Mouse (Mus musculus) forebrain, embryonic 12.5 days (tissue): ENCODE results near the gene Gtf2a1l. TPM values are rescaled to one million over a fixed set of nuclear protein-coding genes. Genes with fewer than 3 reads are reported as not detected.
A peak's percentile ranks its signal among the peaks of the same experiment; 100 is the strongest.

ENCODE experiments used
- ATAC-seq: fragments of 200-750 bp; cut with Nextera tagmentation; 2 replicates; pipeline ENCODE4 v1.8.0; 2017; ENCODE audit warnings: moderate TSS enrichment; ENCODE audit not compliant: low FRiP score
- H3K27ac ChIP-seq: fragments of 300-500 bp; sonication (generic); 2 replicates; pipeline ENCODE4 v1.5.1; 2016; ENCODE audit warnings: mild to moderate bottlenecking
- H3K27me3 ChIP-seq: fragments of 300-500 bp; sonication (generic); 2 replicates; pipeline ENCODE4 v1.6.1; 2016; ENCODE audit warnings: mild to moderate bottlenecking
- H3K36me3 ChIP-seq: fragments of 300-500 bp; sonication (generic); replicated peaks from 2 replicates; pipeline ENCODE4 v1.6.1; 2016; ENCODE audit warnings: mild to moderate bottlenecking
- H3K4me1 ChIP-seq: fragments of 300-500 bp; sonication (generic); 2 replicates; pipeline ENCODE4 v1.6.1; 2016
- H3K4me2 ChIP-seq: fragments of 300-500 bp; sonication (generic); 2 replicates; pipeline ENCODE4 v1.6.1; 2016; ENCODE audit warnings: mild to moderate bottlenecking, moderate library complexity
- H3K4me3 ChIP-seq: fragments of 300-500 bp; sonication (generic); replicated peaks from 2 replicates; pipeline ENCODE4 v1.5.1; 2016; ENCODE audit warnings: mild to moderate bottlenecking
- H3K9ac ChIP-seq: fragments of 300-500 bp; sonication (generic); 2 replicates; pipeline ENCODE4 v1.6.1; 2016; ENCODE audit warnings: mild to moderate bottlenecking
- H3K9me3 ChIP-seq: fragments of 300-500 bp; sonication (generic); 2 replicates; pipeline ENCODE4 v1.6.1; 2016
- WGBS: fragments of 180-500 bp; shearing (Covaris S2); methylation state at CpG from one replicate; pipeline ENCODE4 v1.1.7; 2016; 5-methylcytosine and 5-hydroxymethylcytosine counted together
- polyA plus RNA-seq: library from polyadenylated mRNA; unstranded; fragments of >200 nt; fragmentation: Nextera tagmentation; extraction: Ambion mirVana; gene quantifications from 2 replicates; pipeline ENCODE4 v1.2.1, GENCODE M21; 2016

Gene Gtf2a1l
- polyA plus RNA-seq, 1 experiment from 2014 or later: not detected

- H3K9ac ChIP-seq: no peak overlapping the region
- H3K4me1 ChIP-seq: peaks cover 37% of the 10 kb centered on the region
- H3K4me2 ChIP-seq: no peak overlapping the region
- no peak overlapping the region for H3K4me3 ChIP-seq
- peak overlapping the region; percentile 84 for H3K27ac ChIP-seq
- WGBS: 69% methylated on average over 3 of the region's 3 CpGs
- no peaks in the 10 kb centered on the region for H3K9me3 ChIP-seq
- no peaks in the 10 kb centered on the region for H3K27me3 ChIP-seq
- no peaks in the 10 kb centered on the region for H3K36me3 ChIP-seq
- peak; percentile 33; the same call in 1 of the 2 replicates for ATAC-seq
Measured at GRCm38 (mm10) chr17:88630554-88630948, 37.9 kb upstream of the Gtf2a1l start.

GRCm38 (mm10) chr17:88632631-88633030 lies 35.8 kb upstream of the Gtf2a1l start:
- no peak overlapping the region for H3K9ac ChIP-seq
- H3K27ac ChIP-seq: no peak overlapping the region
- no peaks in the 10 kb centered on the region for H3K9me3 ChIP-seq
- peaks cover 28% of the 10 kb centered on the region for H3K4me1 ChIP-seq
- H3K36me3 ChIP-seq: no peaks in the 10 kb centered on the region
- 99% methylated on average over 3 of the region's 3 CpGs for WGBS
- ATAC-seq: no peak
- no peaks in the 10 kb centered on the region for H3K27me3 ChIP-seq
- H3K4me3 ChIP-seq: no peak overlapping the region
- no peak overlapping the region for H3K4me2 ChIP-seq

GRCm38 (mm10) chr17:88636076-88636475 lies 32.4 kb upstream of the Gtf2a1l start:
- 87% methylated on average over 14 of the region's 14 CpGs for WGBS
- no peak overlapping the region for H3K4me3 ChIP-seq
- peaks cover 5% of the 10 kb centered on the region; the same call in 1 of the 2 replicates for H3K4me1 ChIP-seq
- no peaks in the 10 kb centered on the region for H3K9me3 ChIP-seq
- no peak overlapping the region for H3K27ac ChIP-seq
- no peaks in the 10 kb centered on the region for H3K27me3 ChIP-seq
- no peaks in the 10 kb centered on the region for H3K36me3 ChIP-seq
- no peak for ATAC-seq
- H3K4me2 ChIP-seq: no peak overlapping the region
- no peak overlapping the region for H3K9ac ChIP-seq

- H3K4me3 ChIP-seq: no peak overlapping the region
- H3K4me1 ChIP-seq: peaks cover under 1% of the 10 kb centered on the region; the same call in 1 of the 2 replicates
- WGBS: 63% methylated on average over 12 of the region's 12 CpGs
- H3K27ac ChIP-seq: no peak overlapping the region
- no peaks in the 10 kb centered on the region for H3K9me3 ChIP-seq
- H3K27me3 ChIP-seq: no peaks in the 10 kb centered on the region
- no peak for ATAC-seq
- no peak overlapping the region for H3K9ac ChIP-seq
- no peak overlapping the region for H3K4me2 ChIP-seq
- no peaks in the 10 kb centered on the region for H3K36me3 ChIP-seq
Measured at GRCm38 (mm10) chr17:88636587-88636986, 31.9 kb upstream of the Gtf2a1l start.

- H3K36me3 ChIP-seq: no peaks in the 10 kb centered on the region; the same call in 1 of the 2 replicates
- no peaks in the 10 kb centered on the region for H3K9me3 ChIP-seq
- H3K27me3 ChIP-seq: no peaks in the 10 kb centered on the region
- no peak overlapping the region for H3K4me3 ChIP-seq
- H3K4me1 ChIP-seq: no peaks in the 10 kb centered on the region
- no peak overlapping the region for H3K4me2 ChIP-seq
- H3K9ac ChIP-seq: no peak overlapping the region
- ATAC-seq: peak; percentile 57; the same call in 1 of the 2 replicates
- no peak overlapping the region for H3K27ac ChIP-seq
- WGBS: 24% methylated on average over 6 of the region's 6 CpGs
Measured at GRCm38 (mm10) chr17:88641012-88641411, 27.4 kb upstream of the Gtf2a1l start.

GRCm38 (mm10) chr17:88641836-88642235 lies 26.6 kb upstream of the Gtf2a1l start:
- Histone ChIP-seq H3K27ac (no peak overlapping the region), H3K9ac (no peak overlapping the region), H3K36me3 (no peaks in the 10 kb centered on the region; the same call in 1 of the 2 replicates), H3K4me3 (no peak overlapping the region), H3K27me3 (no peaks in the 10 kb centered on the region), H3K9me3 (no peaks in the 10 kb centered on the region), H3K4me1 (no peaks in the 10 kb centered on the region), H3K4me2 (no peak overlapping the region)
- WGBS: 92% methylated on average over 8 of the region's 8 CpGs
- no peak for ATAC-seq

- Histone ChIP-seq H3K4me3 (no peak overlapping the region), H3K27ac (no peak overlapping the region), H3K4me2 (no peak overlapping the region), H3K9ac (no peak overlapping the region), H3K4me1 (no peaks in the 10 kb centered on the region), H3K27me3 (no peaks in the 10 kb centered on the region), H3K9me3 (no peaks in the 10 kb centered on the region), H3K36me3 (no peaks in the 10 kb centered on the region; the same call in 1 of the 2 replicates)
- no peak for ATAC-seq
- WGBS: 94% methylated on average over 7 of the region's 7 CpGs
Measured at GRCm38 (mm10) chr17:88644876-88645275, 23.6 kb upstream of the Gtf2a1l start.

- no peak for ATAC-seq
- H3K27ac ChIP-seq: no peak overlapping the region
- H3K4me2 ChIP-seq: no peak overlapping the region
- H3K4me3 ChIP-seq: no peak overlapping the region
- WGBS: 92% methylated on average over 11 of the region's 11 CpGs
- no peaks in the 10 kb centered on the region for H3K4me1 ChIP-seq
- H3K9me3 ChIP-seq: no peaks in the 10 kb centered on the region
- H3K27me3 ChIP-seq: no peaks in the 10 kb centered on the region
- no peak overlapping the region for H3K9ac ChIP-seq
- H3K36me3 ChIP-seq: no peaks in the 10 kb centered on the region; the same call in 1 of the 2 replicates
Measured at GRCm38 (mm10) chr17:88645299-88645698, 23.2 kb upstream of the Gtf2a1l start.

GRCm38 (mm10) chr17:88647149-88647548 lies 21.3 kb upstream of the Gtf2a1l start:
- no peaks in the 10 kb centered on the region for H3K9me3 ChIP-seq
- no peaks in the 10 kb centered on the region; the same call in 1 of the 2 replicates for H3K36me3 ChIP-seq
- H3K27me3 ChIP-seq: no peaks in the 10 kb centered on the region
- 87% methylated on average over 3 of the region's 3 CpGs for WGBS
- no peak overlapping the region for H3K4me2 ChIP-seq
- no peak overlapping the region for H3K9ac ChIP-seq
- ATAC-seq: no peak
- no peak overlapping the region for H3K4me3 ChIP-seq
- H3K4me1 ChIP-seq: no peaks in the 10 kb centered on the region
- H3K27ac ChIP-seq: no peak overlapping the region

- Histone ChIP-seq H3K27ac (no peak overlapping the region), H3K4me3 (no peak overlapping the region), H3K4me2 (no peak overlapping the region), H3K9ac (no peak overlapping the region), H3K9me3 (no peaks in the 10 kb centered on the region), H3K36me3 (no peaks in the 10 kb centered on the region), H3K27me3 (peaks cover 6% of the 10 kb centered on the region; the same call in 1 of the 2 replicates), H3K4me1 (peaks cover 6% of the 10 kb centered on the region)
- WGBS: 5% methylated on average over 9 of the region's 9 CpGs
- ATAC-seq: peak; percentile 36; the same call in 1 of the 2 replicates
Measured at GRCm38 (mm10) chr17:88652010-88652409, 16.4 kb upstream of the Gtf2a1l start.

- Histone ChIP-seq H3K4me2 (peak overlapping the region; percentile 10; the same call in 1 of the 2 replicates), H3K27me3 (peaks cover 6% of the 10 kb centered on the region; the same call in 1 of the 2 replicates), H3K27ac (no peak overlapping the region), H3K4me3 (no peak overlapping the region), H3K4me1 (peaks cover 6% of the 10 kb centered on the region), H3K9me3 (no peaks in the 10 kb centered on the region), H3K9ac (no peak overlapping the region), H3K36me3 (no peaks in the 10 kb centered on the region)
- ATAC-seq: peak; percentile 75
- 18% methylated on average over 21 of the region's 21 CpGs for WGBS
Measured at GRCm38 (mm10) chr17:88652702-88653374, 15.6 kb upstream of the Gtf2a1l start.

GRCm38 (mm10) chr17:88653375-88653769 lies 15.1 kb upstream of the Gtf2a1l start:
- Histone ChIP-seq H3K4me3 (no peak overlapping the region), H3K4me2 (no peak overlapping the region), H3K4me1 (peaks cover 6% of the 10 kb centered on the region), H3K9me3 (no peaks in the 10 kb centered on the region), H3K36me3 (no peaks in the 10 kb centered on the region), H3K27me3 (peaks cover 6% of the 10 kb centered on the region; the same call in 1 of the 2 replicates), H3K27ac (no peak overlapping the region), H3K9ac (no peak overlapping the region)
- ATAC-seq: no peak
- WGBS: 87% methylated on average over 4 of the region's 4 CpGs

- Histone ChIP-seq H3K4me1 (no peaks in the 10 kb centered on the region), H3K4me2 (no peak overlapping the region), H3K27me3 (peaks cover 12% of the 10 kb centered on the region; the same call in 1 of the 2 replicates), H3K36me3 (no peaks in the 10 kb centered on the region), H3K4me3 (no peak overlapping the region), H3K9ac (no peak overlapping the region), H3K9me3 (no peaks in the 10 kb centered on the region), H3K27ac (no peak overlapping the region)
- WGBS: 90% methylated on average over 6 of the region's 6 CpGs
- ATAC-seq: no peak
Measured at GRCm38 (mm10) chr17:88658510-88658909, 9.9 kb upstream of the Gtf2a1l start.
